Mouse (Mus musculus): ENCODE measurements at regions not wholly inside any gene's neighbourhood (a gene's known extent, or its start where the extent isn't known, plus 50 kb on each side); places are given as distances from the start of the nearest gene placed in this dataset.

DNA sequence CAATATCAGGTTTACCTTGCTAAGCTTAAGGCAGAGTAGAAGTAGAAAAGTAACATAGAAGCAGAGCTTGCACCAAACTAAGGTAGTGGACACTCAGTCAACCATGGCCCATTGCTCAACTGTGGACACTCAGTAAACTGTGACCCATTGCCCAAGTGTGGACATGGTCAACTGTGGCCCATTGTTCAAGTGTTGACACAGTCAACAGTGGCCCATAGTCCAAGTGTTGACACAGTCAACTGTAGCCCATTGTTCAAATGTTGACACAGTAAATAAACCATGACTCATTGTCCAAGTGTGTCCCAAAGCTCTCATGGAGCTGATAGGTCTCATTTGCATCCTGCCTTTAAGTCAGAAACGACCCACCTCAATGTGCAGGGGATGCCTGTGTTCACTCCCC, 232.1 kb downstream of the Cdh26 start:
- 41% methylated on average over 1 of the region's 1 CpGs for WGBS
- ATAC-seq (ENCODE audit: insufficient read depth, low FRiP score), result peak; percentile 72; the same call in 1 of the 2 replicates
- H3K4me2 ChIP-seq (ENCODE audit: low read depth, low read length), result no peak overlapping the region

DNA sequence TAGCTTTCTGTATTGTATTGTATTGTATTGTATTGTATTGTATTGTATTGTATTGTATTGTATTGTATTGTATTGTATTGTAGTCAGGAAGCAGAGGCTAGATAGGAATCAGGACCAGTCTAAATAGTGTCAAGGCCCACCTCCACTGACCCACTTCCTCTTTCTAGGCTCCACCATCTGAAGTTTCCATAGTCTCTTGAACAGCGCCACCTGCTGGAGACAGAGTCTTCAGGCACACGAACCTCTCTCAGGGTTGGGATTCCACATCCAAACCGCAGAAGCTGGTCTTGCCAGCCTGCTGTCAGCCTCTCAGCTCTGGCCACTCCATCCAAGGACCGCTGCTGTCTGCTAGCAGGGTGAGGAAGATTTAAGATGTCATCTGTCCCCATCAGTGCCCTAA, 234.6 kb downstream of the Cdh26 start:
- 0 out of 2 replicates have a peak, but pooled peaks have one; percentile 23 for ATAC-seq (ENCODE audit: insufficient read depth, low FRiP score)
- H3K27me3 ChIP-seq (ENCODE audit: control insufficient read depth, insufficient read depth, low read length), result peaks cover 14% of the 10 kb centered on the region; the same call in 1 of the 2 replicates

More for the DNA sequence above, 232.1 kb downstream of the Cdh26 start:
- no peaks in the 10 kb centered on the region for H3K9me3 ChIP-seq (replicated peaks; ENCODE audit: control insufficient read depth, low read length)
- H3K9ac ChIP-seq (ENCODE audit: low read length), result no peak overlapping the region
- H3K4me3 ChIP-seq (replicated peaks; ENCODE audit: low read length), result no peak overlapping the region
- H3K27me3 ChIP-seq (ENCODE audit: control insufficient read depth, insufficient read depth, low read length), result peaks cover 9% of the 10 kb centered on the region; the same call in 1 of the 2 replicates
- no peaks in the 10 kb centered on the region for H3K4me1 ChIP-seq (ENCODE audit: control insufficient read depth, insufficient read depth, low read length)
- H3K27ac ChIP-seq (ENCODE audit: low read length), result no peak overlapping the region
- no peaks in the 10 kb centered on the region for H3K36me3 ChIP-seq (ENCODE audit: control insufficient read depth, insufficient read depth, low read length)

DNA sequence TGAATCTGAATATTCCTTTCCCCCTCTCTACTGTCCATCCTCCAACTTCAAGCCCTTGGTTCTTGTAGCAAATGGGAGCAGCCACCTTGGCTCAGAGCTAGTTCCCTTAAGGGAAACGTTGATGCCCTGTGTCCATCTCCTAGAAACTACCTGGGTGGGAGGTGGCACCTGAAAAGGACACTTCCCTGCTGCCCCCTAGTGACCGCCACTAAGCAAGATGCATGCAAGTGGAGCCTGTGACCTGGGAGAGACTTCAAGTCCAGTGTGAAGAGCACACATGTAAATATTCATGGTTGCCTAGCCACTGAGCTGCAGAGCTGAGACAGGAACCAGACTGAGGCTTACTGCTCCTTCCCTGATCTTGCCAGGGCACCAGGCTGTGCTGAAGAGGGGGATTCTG, 238.1 kb downstream of the Cdh26 start:
- Histone ChIP-seq H3K4me1 (ENCODE audit: control insufficient read depth, insufficient read depth, low read length) (no peaks in the 10 kb centered on the region), H3K36me3 (ENCODE audit: control insufficient read depth, insufficient read depth, low read length) (no peaks in the 10 kb centered on the region), H3K27me3 (ENCODE audit: control insufficient read depth, insufficient read depth, low read length) (peaks cover 11% of the 10 kb centered on the region; the same call in 1 of the 2 replicates), H3K9me3 (replicated peaks; ENCODE audit: control insufficient read depth, low read length) (no peaks in the 10 kb centered on the region), H3K4me3 (replicated peaks; ENCODE audit: low read length) (no peak overlapping the region), H3K9ac (ENCODE audit: low read length) (no peak overlapping the region), H3K27ac (ENCODE audit: low read length) (no peak overlapping the region), H3K4me2 (ENCODE audit: low read depth, low read length) (no peak overlapping the region)
- WGBS, result 8% methylated on average over 2 of the region's 2 CpGs
- ATAC-seq (ENCODE audit: insufficient read depth, low FRiP score), result no peak

More for the DNA sequence above, 234.6 kb downstream of the Cdh26 start:
- Histone ChIP-seq H3K4me2 (ENCODE audit: low read depth, low read length) (no peak overlapping the region), H3K4me3 (replicated peaks; ENCODE audit: low read length) (no peak overlapping the region), H3K9me3 (replicated peaks; ENCODE audit: control insufficient read depth, low read length) (no peaks in the 10 kb centered on the region), H3K36me3 (ENCODE audit: control insufficient read depth, insufficient read depth, low read length) (no peaks in the 10 kb centered on the region), H3K4me1 (ENCODE audit: control insufficient read depth, insufficient read depth, low read length) (no peaks in the 10 kb centered on the region), H3K27ac (ENCODE audit: low read length) (no peak overlapping the region), H3K9ac (ENCODE audit: low read length) (no peak overlapping the region)
- WGBS, result 11% methylated on average over 4 of the region's 4 CpGs

DNA sequence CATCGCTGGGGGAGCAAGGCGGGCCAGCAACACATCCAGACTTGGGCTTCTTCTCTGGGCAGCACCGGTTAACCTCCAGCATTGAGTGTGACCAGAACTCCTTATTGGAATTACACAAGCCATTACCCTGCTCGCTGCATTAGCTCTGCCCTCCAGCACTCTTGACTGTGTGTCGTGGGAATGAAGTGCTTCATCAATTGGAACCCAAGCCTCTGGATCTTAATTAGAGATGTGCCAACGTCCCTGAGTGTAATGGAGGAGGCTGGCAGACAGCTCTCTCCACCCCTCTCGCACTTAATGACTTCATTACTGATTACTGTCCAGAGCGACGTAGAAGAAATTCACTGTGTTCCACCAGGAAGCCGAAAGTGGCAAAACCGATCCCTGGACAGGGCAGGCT, 240.6 kb downstream of the Cdh26 start:
- ATAC-seq (ENCODE audit: insufficient read depth, low FRiP score), result no peak
- H3K9ac ChIP-seq (ENCODE audit: low read length), result no peak overlapping the region
- H3K4me2 ChIP-seq (ENCODE audit: low read depth, low read length), result no peak overlapping the region
- H3K4me3 ChIP-seq (replicated peaks; ENCODE audit: low read length), result no peak overlapping the region
- no peak overlapping the region for H3K27ac ChIP-seq (ENCODE audit: low read length)
- peaks cover 5% of the 10 kb centered on the region for H3K4me1 ChIP-seq (ENCODE audit: control insufficient read depth, insufficient read depth, low read length)
- 80% methylated on average over 11 of the region's 11 CpGs for WGBS
- peaks cover 11% of the 10 kb centered on the region; the same call in 1 of the 2 replicates for H3K27me3 ChIP-seq (ENCODE audit: control insufficient read depth, insufficient read depth, low read length)
- H3K9me3 ChIP-seq (replicated peaks; ENCODE audit: control insufficient read depth, low read length), result no peaks in the 10 kb centered on the region
- no peaks in the 10 kb centered on the region for H3K36me3 ChIP-seq (ENCODE audit: control insufficient read depth, insufficient read depth, low read length)

DNA sequence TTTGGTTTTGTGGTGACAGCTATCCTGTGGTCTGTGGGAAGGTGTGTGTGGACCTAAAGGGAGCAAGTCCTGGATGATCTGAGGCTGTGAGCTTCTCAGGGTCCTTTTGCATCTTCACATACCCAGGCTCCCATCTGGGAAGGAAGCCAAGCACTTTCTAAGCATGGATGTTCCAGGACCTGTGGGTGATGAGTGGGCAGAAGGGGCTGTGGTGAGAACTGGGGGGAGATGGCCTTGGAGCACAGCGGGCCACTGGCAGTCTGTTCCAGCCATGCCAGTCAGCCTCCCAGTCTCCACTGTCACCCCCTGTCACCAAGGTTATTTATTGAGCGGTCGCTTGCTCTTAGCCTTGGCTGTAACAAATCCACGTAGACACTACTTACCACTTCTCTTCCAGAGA, 243.3 kb downstream of the Cdh26 start:
- Histone ChIP-seq H3K4me1 (ENCODE audit: control insufficient read depth, insufficient read depth, low read length) (peaks cover 5% of the 10 kb centered on the region), H3K9me3 (replicated peaks; ENCODE audit: control insufficient read depth, low read length) (no peaks in the 10 kb centered on the region), H3K27ac (ENCODE audit: low read length) (no peak overlapping the region), H3K4me2 (ENCODE audit: low read depth, low read length) (no peak overlapping the region), H3K27me3 (ENCODE audit: control insufficient read depth, insufficient read depth, low read length) (peaks cover 8% of the 10 kb centered on the region; the same call in 1 of the 2 replicates), H3K36me3 (ENCODE audit: control insufficient read depth, insufficient read depth, low read length) (no peaks in the 10 kb centered on the region), H3K4me3 (replicated peaks; ENCODE audit: low read length) (no peak overlapping the region), H3K9ac (ENCODE audit: low read length) (no peak overlapping the region)
- no peak for ATAC-seq (ENCODE audit: insufficient read depth, low FRiP score)
- 58% methylated on average over 4 of the region's 4 CpGs for WGBS

DNA sequence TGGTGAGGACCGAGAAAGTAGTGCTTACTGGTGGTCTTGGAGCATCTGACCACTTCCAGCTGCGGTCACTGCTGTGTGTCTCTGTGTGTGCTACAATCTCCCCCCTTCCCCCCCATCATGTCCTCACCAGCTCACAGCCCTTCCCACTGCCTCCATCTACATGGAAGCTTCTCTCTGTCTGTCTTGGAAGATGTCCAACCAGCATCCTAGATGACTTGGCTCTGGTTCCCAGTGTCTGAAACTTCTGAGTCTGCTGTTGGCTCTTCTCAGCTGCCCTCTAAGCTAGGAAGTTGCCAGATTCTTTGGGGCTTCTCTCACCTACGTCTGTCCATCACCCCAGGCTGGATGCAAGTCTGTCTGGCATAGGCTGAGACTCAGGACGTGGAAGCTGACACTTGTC, 244.3 kb downstream of the Cdh26 start:
- Histone ChIP-seq H3K27ac (ENCODE audit: low read length) (no peak overlapping the region), H3K9ac (ENCODE audit: low read length) (no peak overlapping the region), H3K36me3 (ENCODE audit: control insufficient read depth, insufficient read depth, low read length) (no peaks in the 10 kb centered on the region), H3K4me2 (ENCODE audit: low read depth, low read length) (no peak overlapping the region), H3K4me1 (ENCODE audit: control insufficient read depth, insufficient read depth, low read length) (peaks cover 5% of the 10 kb centered on the region), H3K27me3 (ENCODE audit: control insufficient read depth, insufficient read depth, low read length) (0 out of 2 replicates have a peak, but pooled peaks cover 3% of the 10 kb centered on the region), H3K4me3 (replicated peaks; ENCODE audit: low read length) (no peak overlapping the region), H3K9me3 (replicated peaks; ENCODE audit: control insufficient read depth, low read length) (no peaks in the 10 kb centered on the region)
- no peak for ATAC-seq (ENCODE audit: insufficient read depth, low FRiP score)
- WGBS, result 53% methylated on average over 4 of the region's 4 CpGs

DNA sequence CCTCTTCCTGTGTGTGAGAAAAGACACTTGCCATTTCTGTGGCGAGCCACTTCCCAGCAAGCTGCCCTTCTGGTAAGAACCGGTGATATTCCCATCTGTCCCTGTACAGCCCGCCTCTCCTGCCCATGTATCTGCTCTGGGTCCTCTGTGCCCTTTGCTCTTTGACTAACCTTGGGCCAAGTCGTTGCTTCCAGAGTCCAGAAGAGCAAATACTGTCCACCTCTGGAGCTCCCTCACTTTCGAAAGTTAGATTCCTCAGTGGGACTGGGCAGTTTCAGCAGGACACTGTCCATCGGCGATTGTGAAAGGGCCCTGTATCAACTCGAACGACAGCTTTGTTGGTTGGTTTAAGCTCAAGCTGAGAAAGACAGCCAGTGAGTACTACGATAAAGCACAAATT, 246.6 kb downstream of the Cdh26 start:
- H3K4me2 ChIP-seq (ENCODE audit: low read depth, low read length), result no peak overlapping the region
- H3K9ac ChIP-seq (ENCODE audit: low read length), result no peak overlapping the region
- 0 out of 2 replicates have a peak, but pooled peaks cover 3% of the 10 kb centered on the region for H3K27me3 ChIP-seq (ENCODE audit: control insufficient read depth, insufficient read depth, low read length)
- no peak overlapping the region for H3K4me3 ChIP-seq (replicated peaks; ENCODE audit: low read length)
- H3K9me3 ChIP-seq (replicated peaks; ENCODE audit: control insufficient read depth, low read length), result no peaks in the 10 kb centered on the region
- peaks cover 5% of the 10 kb centered on the region for H3K4me1 ChIP-seq (ENCODE audit: control insufficient read depth, insufficient read depth, low read length)
- 79% methylated on average over 10 of the region's 10 CpGs for WGBS
- ATAC-seq (ENCODE audit: insufficient read depth, low FRiP score), result no peak
- H3K36me3 ChIP-seq (ENCODE audit: control insufficient read depth, insufficient read depth, low read length), result no peaks in the 10 kb centered on the region
- no peak overlapping the region for H3K27ac ChIP-seq (ENCODE audit: low read length)

DNA sequence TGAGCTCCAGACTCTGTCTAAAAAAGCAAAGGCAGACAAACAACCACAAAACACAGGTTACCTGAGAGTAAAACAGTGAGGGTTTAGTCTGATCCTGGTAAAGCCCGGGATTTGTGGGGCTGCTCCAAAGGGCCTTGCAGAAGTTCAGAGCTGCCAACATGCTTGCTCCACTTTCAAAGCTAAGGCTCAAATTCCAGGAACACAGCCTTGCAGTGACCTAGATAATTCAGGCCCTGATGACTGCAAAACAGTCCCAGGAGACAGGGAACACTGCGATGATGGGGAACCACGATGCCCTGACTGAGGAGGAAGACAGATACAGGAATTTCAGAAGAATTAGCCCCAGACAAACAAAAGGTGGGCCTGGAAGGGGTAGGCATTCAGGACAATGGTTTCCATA, 250.0 kb downstream of the Cdh26 start:
- no peak overlapping the region for H3K9ac ChIP-seq (ENCODE audit: low read length)
- no peaks in the 10 kb centered on the region for H3K9me3 ChIP-seq (replicated peaks; ENCODE audit: control insufficient read depth, low read length)
- no peaks in the 10 kb centered on the region for H3K36me3 ChIP-seq (ENCODE audit: control insufficient read depth, insufficient read depth, low read length)
- no peak overlapping the region for H3K4me3 ChIP-seq (replicated peaks; ENCODE audit: low read length)
- H3K4me1 ChIP-seq (ENCODE audit: control insufficient read depth, insufficient read depth, low read length), result no peaks in the 10 kb centered on the region
- no peak overlapping the region for H3K27ac ChIP-seq (ENCODE audit: low read length)
- no peak overlapping the region for H3K4me2 ChIP-seq (ENCODE audit: low read depth, low read length)
- no peaks in the 10 kb centered on the region for H3K27me3 ChIP-seq (ENCODE audit: control insufficient read depth, insufficient read depth, low read length)
- ATAC-seq (ENCODE audit: insufficient read depth, low FRiP score), result no peak
- WGBS, result 72% methylated on average over 3 of the region's 3 CpGs

DNA sequence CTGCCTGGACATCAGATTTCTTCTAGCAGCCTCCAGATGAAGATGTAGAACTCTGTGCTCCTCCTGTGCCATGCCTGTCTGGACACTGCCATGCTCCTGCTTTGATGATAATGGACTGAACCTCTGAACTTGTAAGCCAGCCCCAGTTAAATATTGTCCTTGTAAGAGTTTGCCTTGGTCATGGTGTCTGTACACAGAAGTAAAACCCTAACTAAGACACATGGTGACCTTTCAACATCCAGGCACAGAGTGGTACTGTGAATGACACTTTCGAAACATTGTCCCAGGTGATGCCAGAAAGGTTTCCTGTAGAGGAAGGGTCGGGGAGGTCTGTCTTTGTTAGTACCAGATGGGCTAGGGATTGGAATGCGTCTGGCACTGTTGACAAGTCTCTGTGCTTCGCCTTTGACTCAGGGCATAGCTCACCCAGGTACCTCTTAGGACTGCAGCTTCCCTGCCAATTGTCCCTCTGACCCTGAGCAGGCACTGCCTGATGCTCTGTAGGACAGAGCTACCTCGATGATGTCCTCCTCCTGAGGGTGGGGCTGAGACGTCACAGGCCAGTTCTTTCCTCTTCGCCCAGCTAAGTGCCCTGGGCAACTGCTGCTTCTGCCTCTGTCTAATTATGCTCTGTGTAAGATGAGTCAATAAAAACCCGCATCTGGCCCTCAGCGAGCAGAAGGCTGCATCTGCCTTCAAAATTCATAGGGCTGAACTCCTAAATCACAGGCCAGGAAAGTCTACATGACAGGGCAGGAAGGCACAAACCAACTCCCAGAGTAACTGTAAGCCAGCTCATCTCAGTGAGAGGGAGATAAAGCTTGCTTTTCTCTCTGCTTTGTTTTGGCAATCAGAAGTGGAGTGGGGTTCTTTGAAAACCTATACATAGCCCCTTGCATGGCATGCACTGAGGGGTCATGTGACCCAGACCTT, 254.0 kb downstream of the Cdh26 start:
- Histone ChIP-seq H3K4me3 (replicated peaks; ENCODE audit: low read length) (no peak overlapping the region), H3K4me2 (ENCODE audit: low read depth, low read length) (no peak overlapping the region), H3K9ac (ENCODE audit: low read length) (no peak overlapping the region), H3K27ac (ENCODE audit: low read length) (no peak overlapping the region), H3K4me1 (ENCODE audit: control insufficient read depth, insufficient read depth, low read length) (no peaks in the 10 kb centered on the region), H3K9me3 (replicated peaks; ENCODE audit: control insufficient read depth, low read length) (no peaks in the 10 kb centered on the region), H3K36me3 (ENCODE audit: control insufficient read depth, insufficient read depth, low read length) (no peaks in the 10 kb centered on the region), H3K27me3 (ENCODE audit: control insufficient read depth, insufficient read depth, low read length) (no peaks in the 10 kb centered on the region)
- ATAC-seq (ENCODE audit: insufficient read depth, low FRiP score), result no peak
- WGBS, result 60% methylated on average over 9 of the region's 9 CpGs

All from stomach, embryonic 16.5 days (tissue).